Mouse (Mus musculus): ENCODE data around the gene Rspo3. TPM values are rescaled to one million over a fixed set of nuclear protein-coding genes. Genes with fewer than 3 reads are reported as not detected.

The Rspo3 gene
- polyA plus RNA-seq (2012; rRNA removed): 0.06 and 0.07 TPM in 2 replicates

DNA sequence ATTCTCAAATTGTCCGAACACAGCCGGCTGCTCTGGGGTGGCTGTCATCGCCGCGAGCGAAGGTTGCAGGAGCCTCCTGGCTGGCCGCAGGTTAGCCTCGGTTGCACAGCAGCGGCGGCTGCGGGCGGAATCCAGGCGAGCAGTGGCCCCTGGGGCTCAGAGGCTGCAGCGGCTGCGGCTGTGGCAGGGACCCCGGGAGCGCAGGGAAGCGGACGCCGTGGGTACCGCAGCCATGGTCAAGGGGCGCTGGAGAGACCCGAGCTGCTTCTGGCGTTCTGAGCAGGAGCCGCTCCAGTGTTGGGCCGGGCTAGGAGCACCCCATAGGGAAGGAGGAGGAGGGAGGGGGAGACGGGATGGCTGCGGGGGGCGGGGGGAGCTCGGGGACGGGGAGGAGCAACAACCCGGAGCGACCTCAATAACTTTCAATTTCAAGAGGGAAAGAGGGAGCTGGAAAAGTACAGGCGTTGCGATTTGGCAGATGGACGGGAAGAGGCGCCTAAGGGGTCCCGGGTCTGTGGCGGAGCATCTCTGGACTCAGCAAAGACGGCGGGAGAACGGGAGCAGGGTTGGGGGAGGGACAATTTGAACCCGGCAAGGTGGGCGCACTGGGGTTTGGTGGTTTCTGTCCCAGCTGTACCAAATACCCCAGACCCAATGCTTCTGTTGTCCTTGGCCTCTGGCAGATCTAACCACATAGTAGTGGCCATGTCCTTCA lies at the start of gene Rspo3:
Rspo3 (minus strand) TSS at position 322 of the 715 bp plus-strand sequence.
- DNase-seq: no peak
- 0 out of 2 replicates have a peak within 1 kb of the TSS, but pooled peaks have one; percentile 11 for H3K4me3 ChIP-seq (ENCODE audit: control insufficient read depth, insufficient read depth, low read length)
- H3K36me3 ChIP-seq (ENCODE audit: control insufficient read depth, insufficient read depth, low read length): no peaks in the 10 kb centered on the region
- H3K27ac ChIP-seq (ENCODE audit: control insufficient read depth, insufficient read depth, low read length): no peak within 1 kb of the TSS
- WGBS: 2% methylated on average over 43 of the region's 44 CpGs
- TF ChIP-seq POLR2A (IDR thresholded peaks at IDR 0.05; ENCODE audit: control insufficient read depth, extremely low read depth, insufficient read depth, low read length, poor library complexity) (no peak), CTCF (IDR thresholded peaks at IDR 0.05; ENCODE audit: borderline replicate concordance, control insufficient read depth, extremely low read depth, insufficient read depth, low read length, poor library complexity) (no peak)
- H3K27me3 ChIP-seq (ENCODE audit: control insufficient read depth, insufficient read depth, low read length): peaks cover 11% of the 10 kb centered on the region; the same call in 1 of the 2 replicates
- no peaks in the 10 kb centered on the region for H3K4me1 ChIP-seq (replicated peaks; ENCODE audit: control insufficient read depth, insufficient read depth, low read length)

DNA sequence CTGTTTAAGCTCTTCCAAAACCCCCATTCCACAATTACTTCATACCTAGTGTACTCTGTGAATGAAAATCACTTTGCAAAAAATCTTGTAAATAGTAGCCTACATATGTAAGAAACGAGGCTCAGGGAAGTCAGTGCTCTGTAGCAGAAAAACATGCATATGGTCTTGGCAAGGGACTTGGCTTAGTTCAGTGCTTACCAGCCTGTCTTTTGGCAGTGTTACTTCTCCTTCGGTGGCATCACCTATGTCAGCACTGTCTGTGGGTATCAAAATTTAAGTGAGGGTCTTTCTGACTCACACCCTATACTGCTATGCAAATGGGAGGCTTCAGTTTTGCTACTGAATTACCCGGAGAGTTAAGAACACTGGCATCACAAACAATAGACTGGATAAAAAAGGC lies 46.3 kb upstream of the Rspo3 start:
- WGBS: 87% methylated on average over 3 of the region's 3 CpGs
- H3K27ac ChIP-seq (ENCODE audit: control insufficient read depth, insufficient read depth, low read length): no peak overlapping the region
- no peak for TF ChIP-seq CTCF (IDR thresholded peaks at IDR 0.05; ENCODE audit: borderline replicate concordance, control insufficient read depth, extremely low read depth, insufficient read depth, low read length, poor library complexity)
- no peak for TF ChIP-seq POLR2A (IDR thresholded peaks at IDR 0.05; ENCODE audit: control insufficient read depth, extremely low read depth, insufficient read depth, low read length, poor library complexity)

GRCm38 (mm10) chr10:29581476-29581875 lies 45.8 kb upstream of the Rspo3 start:
- Histone ChIP-seq H3K27ac (ENCODE audit: control insufficient read depth, insufficient read depth, low read length) (no peak overlapping the region), H3K27me3 (ENCODE audit: control insufficient read depth, insufficient read depth, low read length) (no peaks in the 10 kb centered on the region), H3K36me3 (ENCODE audit: control insufficient read depth, insufficient read depth, low read length) (no peaks in the 10 kb centered on the region), H3K4me3 (ENCODE audit: control insufficient read depth, insufficient read depth, low read length) (no peak overlapping the region), H3K4me1 (replicated peaks; ENCODE audit: control insufficient read depth, insufficient read depth, low read length) (no peaks in the 10 kb centered on the region)
- no peak for DNase-seq
- no peak for TF ChIP-seq CTCF (IDR thresholded peaks at IDR 0.05; ENCODE audit: borderline replicate concordance, control insufficient read depth, extremely low read depth, insufficient read depth, low read length, poor library complexity)
- no peak for TF ChIP-seq POLR2A (IDR thresholded peaks at IDR 0.05; ENCODE audit: control insufficient read depth, extremely low read depth, insufficient read depth, low read length, poor library complexity)
- WGBS: 90% methylated on average over 3 of the region's 3 CpGs

More for the DNA sequence above, 46.3 kb upstream of the Rspo3 start:
- Histone ChIP-seq H3K27me3 (ENCODE audit: control insufficient read depth, insufficient read depth, low read length) (no peaks in the 10 kb centered on the region), H3K36me3 (ENCODE audit: control insufficient read depth, insufficient read depth, low read length) (no peaks in the 10 kb centered on the region), H3K4me3 (ENCODE audit: control insufficient read depth, insufficient read depth, low read length) (no peak overlapping the region), H3K4me1 (replicated peaks; ENCODE audit: control insufficient read depth, insufficient read depth, low read length) (no peaks in the 10 kb centered on the region)
- DNase-seq: no peak

- Histone ChIP-seq H3K4me3 (ENCODE audit: control insufficient read depth, insufficient read depth, low read length) (no peak overlapping the region), H3K36me3 (ENCODE audit: control insufficient read depth, insufficient read depth, low read length) (no peaks in the 10 kb centered on the region), H3K4me1 (replicated peaks; ENCODE audit: control insufficient read depth, insufficient read depth, low read length) (no peaks in the 10 kb centered on the region), H3K27me3 (ENCODE audit: control insufficient read depth, insufficient read depth, low read length) (no peaks in the 10 kb centered on the region), H3K27ac (ENCODE audit: control insufficient read depth, insufficient read depth, low read length) (no peak overlapping the region)
- no peak for TF ChIP-seq CTCF (IDR thresholded peaks at IDR 0.05; ENCODE audit: borderline replicate concordance, control insufficient read depth, extremely low read depth, insufficient read depth, low read length, poor library complexity)
- TF ChIP-seq POLR2A (IDR thresholded peaks at IDR 0.05; ENCODE audit: control insufficient read depth, extremely low read depth, insufficient read depth, low read length, poor library complexity): no peak
- no peak for DNase-seq
- 42% methylated on average over 2 of the region's 2 CpGs for WGBS
Observed at GRCm38 (mm10) chr10:29555983-29556382, 20.3 kb upstream of the Rspo3 start.

DNA sequence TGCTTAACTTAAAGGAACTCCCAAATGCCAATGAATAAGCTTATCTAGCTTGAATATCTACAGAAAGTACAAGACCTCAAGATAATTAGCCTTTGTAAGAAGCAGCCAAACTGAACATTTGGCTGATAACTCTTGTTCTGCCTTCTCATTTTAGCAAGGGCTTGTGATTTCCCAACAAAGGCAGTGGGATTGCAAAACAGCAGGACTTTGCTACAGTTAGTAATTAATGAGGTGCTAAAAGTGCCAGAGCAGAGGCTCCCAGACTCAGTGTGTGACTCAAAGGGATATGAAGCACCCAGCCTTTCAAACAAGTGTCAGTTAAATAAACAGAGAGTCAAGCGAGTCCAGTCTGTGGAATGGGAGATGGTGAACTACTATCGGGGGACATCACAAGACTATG lies 18.7 kb upstream of the Rspo3 start:
- TF ChIP-seq POLR2A (IDR thresholded peaks at IDR 0.05; ENCODE audit: control insufficient read depth, extremely low read depth, insufficient read depth, low read length, poor library complexity): no peak
- no peak for TF ChIP-seq CTCF (IDR thresholded peaks at IDR 0.05; ENCODE audit: borderline replicate concordance, control insufficient read depth, extremely low read depth, insufficient read depth, low read length, poor library complexity)
- H3K4me3 ChIP-seq (ENCODE audit: control insufficient read depth, insufficient read depth, low read length): no peak overlapping the region
- 75% methylated on average over 2 of the region's 2 CpGs for WGBS
- no peaks in the 10 kb centered on the region for H3K4me1 ChIP-seq (replicated peaks; ENCODE audit: control insufficient read depth, insufficient read depth, low read length)
- DNase-seq: no peak
- no peak overlapping the region for H3K27ac ChIP-seq (ENCODE audit: control insufficient read depth, insufficient read depth, low read length)
- no peaks in the 10 kb centered on the region for H3K36me3 ChIP-seq (ENCODE audit: control insufficient read depth, insufficient read depth, low read length)
- no peaks in the 10 kb centered on the region for H3K27me3 ChIP-seq (ENCODE audit: control insufficient read depth, insufficient read depth, low read length)

GRCm38 (mm10) chr10:29542982-29543381 lies 7.3 kb upstream of the Rspo3 start:
- Histone ChIP-seq H3K27ac (ENCODE audit: control insufficient read depth, insufficient read depth, low read length) (no peak overlapping the region), H3K36me3 (ENCODE audit: control insufficient read depth, insufficient read depth, low read length) (no peaks in the 10 kb centered on the region), H3K27me3 (ENCODE audit: control insufficient read depth, insufficient read depth, low read length) (no peaks in the 10 kb centered on the region), H3K4me3 (ENCODE audit: control insufficient read depth, insufficient read depth, low read length) (no peak overlapping the region), H3K4me1 (replicated peaks; ENCODE audit: control insufficient read depth, insufficient read depth, low read length) (no peaks in the 10 kb centered on the region)
- 97% methylated on average over 3 of the region's 3 CpGs for WGBS
- DNase-seq: no peak
- TF ChIP-seq CTCF (IDR thresholded peaks at IDR 0.05; ENCODE audit: borderline replicate concordance, control insufficient read depth, extremely low read depth, insufficient read depth, low read length, poor library complexity) (no peak), POLR2A (IDR thresholded peaks at IDR 0.05; ENCODE audit: control insufficient read depth, extremely low read depth, insufficient read depth, low read length, poor library complexity) (no peak)

Data from thymus, adult 2 months (tissue).